Mouse (Mus musculus) 3134 (cell line): ENCODE measurements around the gene Aldh3a1.

Experiments
- DNase-seq: peaks from one replicate; pipeline ENCODE4 v3.0.0-alpha.2; 2011; ENCODE audit warnings: low spot score; ENCODE audit not compliant: insufficient read length; ENCODE audit errors: extremely low read depth

Aldh3a1 gene

GRCm38 (mm10) chr11:61228406-61228805, 21.1 kb downstream of the Aldh3a1 start:
- no peak for DNase-seq

GRCm38 (mm10) chr11:61231329-61231728, 24.0 kb downstream of the Aldh3a1 start:
- peak; percentile 57 for DNase-seq

GRCm38 (mm10) chr11:61234174-61234573, 26.8 kb downstream of the Aldh3a1 start:
- no peak for DNase-seq

- no peak for DNase-seq
These were observed 28.7 kb downstream of the Aldh3a1 start for GRCm38 (mm10) chr11:61236015-61236414.

- DNase-seq, result no peak
These were observed 37.1 kb downstream of the Aldh3a1 start for GRCm38 (mm10) chr11:61244406-61244805.

GRCm38 (mm10) chr11:61251741-61252140, 44.4 kb downstream of the Aldh3a1 start:
- no peak for DNase-seq

- no peak for DNase-seq
These were observed 45.5 kb downstream of the Aldh3a1 start for GRCm38 (mm10) chr11:61252807-61253206.

- no peak for DNase-seq
These were observed 51.8 kb downstream of the Aldh3a1 start for GRCm38 (mm10) chr11:61259106-61259505.

GRCm38 (mm10) chr11:61262516-61262915, 55.2 kb downstream of the Aldh3a1 start:
- DNase-seq, result no peak

- no peak for DNase-seq
These were observed 56.5 kb downstream of the Aldh3a1 start for GRCm38 (mm10) chr11:61263841-61264240.

- peak; percentile 98 for DNase-seq
These were observed 59.5 kb downstream of the Aldh3a1 start, which contains the start of gene Aldh3a2 for GRCm38 (mm10) chr11:61266551-61267533. Aldh3a2 (minus strand) TSS chr11:61267464.
